Mouse (Mus musculus) liver, postnatal 0 days (tissue): ENCODE measurements around the gene Gm17304. TPM values are rescaled to one million over a fixed set of nuclear protein-coding genes. Genes with fewer than 3 reads are reported as not detected.

Source experiments
- ATAC-seq: fragments of 200-750 bp; cut with Nextera tagmentation; 2 replicates; pipeline ENCODE4 v1.8.0; 2017; ENCODE audit warnings: mild to moderate bottlenecking, moderate library complexity
- DNase-seq: peaks from one replicate; pipeline ENCODE4 v3.0.0-alpha.2; 2016
- H3K27ac ChIP-seq: fragments of 300-500 bp; sonication (generic); 2 replicates; pipeline ENCODE4 v1.5.1; 2014; ENCODE audit warnings: antibody characterized with exemption, moderate library complexity, mild to moderate bottlenecking, low read depth
- H3K27me3 ChIP-seq: fragments of 300-500 bp; sonication (generic); 2 replicates; pipeline ENCODE4 v1.6.1; 2014; ENCODE audit warnings: low read length, control low read depth, mixed read lengths; ENCODE audit not compliant: insufficient read depth
- H3K36me3 ChIP-seq: fragments of 300-500 bp; sonication (generic); replicated peaks from 2 replicates; pipeline ENCODE4 v1.6.1; 2014; ENCODE audit warnings: mild to moderate bottlenecking, control low read depth, low read length, moderate library complexity, mixed read lengths; ENCODE audit not compliant: insufficient read depth
- H3K4me1 ChIP-seq: fragments of 300-500 bp; sonication (generic); 2 replicates; pipeline ENCODE4 v1.6.1; 2014; ENCODE audit warnings: antibody characterized with exemption, mild to moderate bottlenecking, control low read depth; ENCODE audit not compliant: insufficient read depth
- H3K4me2 ChIP-seq: fragments of 300-500 bp; sonication (generic); 2 replicates; pipeline ENCODE4 v1.6.1; 2014; ENCODE audit warnings: low read depth, mild to moderate bottlenecking, low read length, moderate library complexity, mixed read lengths
- H3K4me3 ChIP-seq: fragments of 300-500 bp; sonication (generic); 2 replicates; pipeline ENCODE4 v1.5.1; 2014; ENCODE audit warnings: low read depth, low read length
- H3K9ac ChIP-seq: fragments of 300-500 bp; sonication (generic); replicated peaks from 2 replicates; pipeline ENCODE4 v1.6.1; 2014; ENCODE audit warnings: mild to moderate bottlenecking, moderate library complexity
- H3K9me3 ChIP-seq: fragments of 300-500 bp; sonication (generic); 2 replicates; pipeline ENCODE4 v1.6.1; 2016; ENCODE audit warnings: mild to moderate bottlenecking, control low read depth, low read length, mixed read lengths
- CTCF ChIP-seq: sonication (generic); IDR thresholded peaks from 2 replicates; pipeline ENCODE4 v1.5.1; 2016; ENCODE audit warnings: antibody characterized with exemption, low read depth
- EP300 ChIP-seq: IDR thresholded peaks from 2 replicates; pipeline ENCODE4 v1.6.1; 2016; ENCODE audit warnings: antibody characterized with exemption, low read depth, mild to moderate bottlenecking
- WGBS: fragments of 180-500 bp; shearing (Covaris S2); extraction: QIAGEN DNeasy Blood & Tissue Kit; methylation state at CpG from one replicate; pipeline ENCODE4 v1.1.7; 2014; ENCODE audit not compliant: insufficient replicate concordance; 5-methylcytosine and 5-hydroxymethylcytosine counted together
- polyA plus RNA-seq: library from polyadenylated mRNA; unstranded; fragments of >200 nt; fragmentation: Nextera tagmentation; extraction: Ambion mirVana; gene quantifications from 2 replicates; pipeline ENCODE4 v1.2.1, GENCODE M21; 2015

Gene Gm17304
- polyA plus RNA-seq, 1 experiment from 2014 or later: not detected

DNA sequence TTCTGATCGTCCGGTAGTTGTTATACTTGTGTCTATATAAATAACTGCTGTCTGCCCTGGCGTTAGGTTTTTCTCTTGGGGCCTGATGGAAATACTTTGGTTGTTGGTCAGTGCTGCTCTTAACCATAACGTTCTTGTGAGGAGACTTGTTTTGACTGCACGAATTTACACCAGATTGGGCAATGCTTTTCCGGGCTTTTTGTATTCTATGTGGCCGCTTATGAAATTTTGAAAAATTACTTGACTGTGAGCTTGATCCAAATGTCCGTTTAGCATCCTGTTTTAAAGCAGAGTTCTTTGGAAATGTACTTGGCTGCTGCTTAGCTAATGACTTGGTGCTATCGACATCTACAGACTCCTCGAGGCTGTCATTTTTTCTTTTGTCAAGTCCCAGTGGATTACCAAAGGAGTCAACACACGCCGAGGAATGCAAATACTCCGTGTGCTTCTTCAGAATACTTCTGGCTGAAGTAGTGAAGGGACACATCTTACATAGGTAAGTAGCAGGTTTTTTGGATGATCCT, 27.6 kb downstream of the Gm17304 start:
- H3K4me2 ChIP-seq: no peak overlapping the region
- H3K9me3 ChIP-seq: no peaks in the 10 kb centered on the region
- H3K27me3 ChIP-seq: no peaks in the 10 kb centered on the region
- peaks cover 39% of the 10 kb centered on the region for H3K36me3 ChIP-seq
- no peak overlapping the region for H3K27ac ChIP-seq
- ATAC-seq (no peak), DNase-seq (no peak)
- H3K4me3 ChIP-seq: no peak overlapping the region
- no peak overlapping the region for H3K9ac ChIP-seq
- TF ChIP-seq EP300: no peak
- TF ChIP-seq CTCF: no peak
- WGBS: 88% methylated on average over 13 of the region's 13 CpGs
- no peaks in the 10 kb centered on the region for H3K4me1 ChIP-seq

DNA sequence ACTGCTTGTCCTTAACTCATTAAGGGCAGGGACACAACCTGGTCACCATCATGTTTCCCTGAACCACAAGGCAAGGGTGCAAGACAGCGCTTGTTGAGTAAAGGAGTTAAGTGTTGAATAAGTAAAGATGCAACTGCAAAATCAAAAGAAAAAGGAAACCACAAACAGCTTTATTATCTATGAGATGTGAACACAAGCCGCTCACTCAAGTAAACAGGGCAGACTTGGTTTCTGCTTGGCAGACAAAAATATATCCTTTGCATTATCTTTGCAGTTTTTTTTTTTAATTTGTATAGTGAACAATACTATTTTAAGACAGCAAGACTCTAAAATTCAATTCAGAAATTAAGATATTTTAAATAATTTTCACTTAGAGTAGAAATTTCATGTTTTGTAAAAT, 30.7 kb downstream of the Gm17304 start:
- WGBS: 73% methylated on average over 2 of the region's 2 CpGs

DNA sequence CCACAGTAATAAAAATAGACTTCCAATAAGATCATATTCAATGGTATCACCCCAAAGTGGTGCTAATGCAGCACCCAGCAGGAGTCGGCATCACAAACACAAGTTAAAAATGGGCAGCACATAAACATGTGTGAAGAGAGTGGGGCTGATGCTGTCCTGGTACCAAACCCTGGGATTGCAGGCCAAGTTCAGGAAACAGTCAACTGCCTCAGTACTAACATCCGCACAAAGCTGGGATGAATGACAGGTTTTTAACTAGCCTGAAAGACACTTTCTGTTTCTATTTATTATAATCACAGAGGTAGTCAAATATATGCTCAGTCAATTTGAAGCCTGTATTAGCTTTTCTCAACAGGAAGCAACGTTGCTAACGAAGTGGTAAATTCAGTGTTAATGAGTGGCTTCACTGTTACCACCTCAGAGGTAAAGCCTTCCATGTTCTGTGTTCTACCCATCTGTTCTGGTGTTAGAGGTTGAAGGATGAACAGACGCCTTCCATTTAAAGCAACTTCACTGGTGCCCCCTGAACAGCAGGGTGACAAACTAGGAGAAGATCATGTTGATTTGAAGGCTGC, 31.4 kb downstream of the Gm17304 start:
- H3K9ac ChIP-seq: no peak overlapping the region
- no peak overlapping the region for H3K4me3 ChIP-seq
- no peak overlapping the region for H3K4me2 ChIP-seq
- DNase-seq (no peak), ATAC-seq (no peak)
- H3K27ac ChIP-seq: no peak overlapping the region
- WGBS: 86% methylated on average over 5 of the region's 5 CpGs
- H3K36me3 ChIP-seq: peaks cover 29% of the 10 kb centered on the region
- no peaks in the 10 kb centered on the region for H3K4me1 ChIP-seq
- no peak for TF ChIP-seq EP300
- no peak for TF ChIP-seq CTCF
- no peaks in the 10 kb centered on the region for H3K9me3 ChIP-seq
- H3K27me3 ChIP-seq: no peaks in the 10 kb centered on the region

More for the DNA sequence above, 30.7 kb downstream of the Gm17304 start:
- no peaks in the 10 kb centered on the region for H3K9me3 ChIP-seq
- TF ChIP-seq CTCF: no peak
- no peak for TF ChIP-seq EP300
- ATAC-seq: no peak
- no peaks in the 10 kb centered on the region for H3K4me1 ChIP-seq
- DNase-seq: no peak
- peaks cover 35% of the 10 kb centered on the region for H3K36me3 ChIP-seq
- H3K27me3 ChIP-seq: no peaks in the 10 kb centered on the region
- no peak overlapping the region for H3K9ac ChIP-seq
- no peak overlapping the region for H3K27ac ChIP-seq
- no peak overlapping the region for H3K4me2 ChIP-seq
- H3K4me3 ChIP-seq: no peak overlapping the region

DNA sequence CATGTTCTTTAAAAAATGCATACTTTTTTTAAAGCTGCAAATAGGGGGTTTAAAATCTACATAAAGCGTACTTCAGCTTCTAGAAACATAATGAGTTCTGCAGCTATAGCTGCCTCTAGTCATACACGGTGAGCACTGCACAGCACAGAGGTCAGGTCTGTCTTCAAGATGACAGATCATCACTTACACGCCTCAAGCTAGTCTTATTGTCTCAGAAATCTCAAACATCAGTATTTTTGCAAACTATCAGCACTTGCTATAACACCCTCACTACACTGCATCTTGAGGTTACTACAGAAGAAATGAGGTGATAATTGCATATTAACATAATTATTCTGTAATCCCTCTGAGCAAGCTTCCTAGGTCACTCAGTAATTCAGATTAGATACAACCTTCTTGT, 33.0 kb downstream of the Gm17304 start:
- Histone ChIP-seq H3K4me2 (no peak overlapping the region), H3K27me3 (no peaks in the 10 kb centered on the region), H3K27ac (no peak overlapping the region), H3K4me3 (no peak overlapping the region), H3K9me3 (no peaks in the 10 kb centered on the region), H3K36me3 (peaks cover 14% of the 10 kb centered on the region), H3K9ac (no peak overlapping the region), H3K4me1 (no peaks in the 10 kb centered on the region)
- WGBS: 89% methylated on average over 3 of the region's 3 CpGs
- no peak for TF ChIP-seq CTCF
- no peak for TF ChIP-seq EP300
- no peak for DNase-seq
- ATAC-seq: no peak

DNA sequence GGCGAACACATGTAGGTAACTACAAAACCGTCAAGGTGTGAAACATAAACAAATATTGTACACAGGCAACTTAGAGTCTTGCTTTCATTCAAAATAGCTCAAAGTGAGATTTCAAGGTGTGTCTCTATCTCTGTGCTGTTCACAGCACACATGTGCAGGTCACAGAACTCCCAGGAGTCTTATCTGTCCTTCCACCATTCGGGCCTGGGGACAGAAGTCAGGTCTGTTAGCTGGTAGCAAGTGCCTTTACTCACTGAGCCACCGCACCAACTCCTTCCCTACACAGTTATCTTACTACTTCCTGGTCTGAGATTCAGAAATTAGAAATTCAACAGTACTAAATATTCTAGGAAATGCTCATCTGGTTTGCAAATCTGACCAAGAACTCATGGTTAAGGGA, 34.5 kb downstream of the Gm17304 start:
- DNase-seq (no peak), ATAC-seq (no peak)
- no peak for TF ChIP-seq EP300
- no peak for TF ChIP-seq CTCF

DNA sequence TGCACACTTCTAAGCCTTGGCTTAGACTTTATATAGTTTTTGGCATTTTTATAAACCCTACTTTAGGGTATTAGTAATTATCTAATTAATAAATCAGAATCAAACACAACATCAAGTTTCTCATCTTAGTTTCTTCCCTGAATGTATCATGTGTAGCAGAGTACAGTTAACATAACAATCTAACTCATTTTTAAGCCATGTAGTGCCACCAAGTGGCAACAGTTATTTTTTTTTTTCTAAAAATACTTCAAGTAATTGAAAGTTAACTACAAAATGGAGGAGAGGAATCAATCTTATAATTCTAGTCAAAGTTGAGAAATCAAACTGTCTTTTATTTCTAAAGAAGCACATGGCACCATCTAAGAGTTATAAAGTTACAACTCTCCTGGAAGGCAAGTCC, 40.5 kb downstream of the Gm17304 start:
- no peaks in the 10 kb centered on the region for H3K27me3 ChIP-seq
- DNase-seq (no peak), ATAC-seq (no peak)
- H3K27ac ChIP-seq: no peak overlapping the region
- no peaks in the 10 kb centered on the region for H3K9me3 ChIP-seq
- H3K4me1 ChIP-seq: peaks cover 6% of the 10 kb centered on the region; the same call in 1 of the 2 replicates
- no peak overlapping the region for H3K4me2 ChIP-seq
- H3K9ac ChIP-seq: no peak overlapping the region
- no peak overlapping the region for H3K4me3 ChIP-seq
- peaks cover 5% of the 10 kb centered on the region for H3K36me3 ChIP-seq
- TF ChIP-seq CTCF (0 out of 2 replicates have a peak, but pooled peaks have one; percentile 8), EP300 (no peak)

More for the DNA sequence above, 34.5 kb downstream of the Gm17304 start:
- no peaks in the 10 kb centered on the region for H3K9me3 ChIP-seq
- H3K27ac ChIP-seq: no peak overlapping the region
- H3K27me3 ChIP-seq: no peaks in the 10 kb centered on the region
- no peak overlapping the region for H3K4me2 ChIP-seq
- no peak overlapping the region for H3K9ac ChIP-seq
- no peaks in the 10 kb centered on the region for H3K4me1 ChIP-seq
- H3K36me3 ChIP-seq: peaks cover 3% of the 10 kb centered on the region; the same call in 1 of the 2 replicates
- WGBS: 76% methylated on average over 4 of the region's 4 CpGs
- no peak overlapping the region for H3K4me3 ChIP-seq
